Mouse (Mus musculus) midbrain, embryonic 12.5 days (tissue): ENCODE results near the gene Nolc1. TPM values are rescaled to one million over a fixed set of nuclear protein-coding genes. Genes with fewer than 3 reads are reported as not detected.

Source experiments
- ATAC-seq: fragments of 200-750 bp; cut with Nextera tagmentation; 2 replicates; pipeline ENCODE4 v1.8.0; 2017; ENCODE audit warnings: low read depth, moderate TSS enrichment, moderate library complexity; ENCODE audit not compliant: low FRiP score
- H3K27ac ChIP-seq: fragments of 300-500 bp; sonication (generic); replicated peaks from 2 replicates; pipeline ENCODE4 v1.5.1; 2016; ENCODE audit warnings: mild to moderate bottlenecking
- H3K27me3 ChIP-seq: fragments of 300-500 bp; sonication (generic); 2 replicates; pipeline ENCODE4 v1.6.1; 2016; ENCODE audit warnings: mild to moderate bottlenecking
- H3K36me3 ChIP-seq: fragments of 300-500 bp; sonication (generic); 2 replicates; pipeline ENCODE4 v1.6.1; 2016
- H3K4me1 ChIP-seq: fragments of 300-500 bp; sonication (generic); 2 replicates; pipeline ENCODE4 v1.6.1; 2016
- H3K4me2 ChIP-seq: fragments of 300-500 bp; sonication (generic); replicated peaks from 2 replicates; pipeline ENCODE4 v1.6.1; 2016; ENCODE audit warnings: mild to moderate bottlenecking, moderate library complexity
- H3K4me3 ChIP-seq: fragments of 300-500 bp; sonication (generic); 2 replicates; pipeline ENCODE4 v1.5.1; 2016; ENCODE audit warnings: mild to moderate bottlenecking
- H3K9ac ChIP-seq: fragments of 300-500 bp; sonication (generic); replicated peaks from 2 replicates; pipeline ENCODE4 v1.6.1; 2016; ENCODE audit warnings: mild to moderate bottlenecking, moderate library complexity
- H3K9me3 ChIP-seq: fragments of 300-500 bp; sonication (generic); 2 replicates; pipeline ENCODE4 v1.6.1; 2016; ENCODE audit warnings: mild to moderate bottlenecking
- WGBS: fragments of 180-500 bp; shearing (Covaris S2); methylation state at CpG from one replicate; pipeline ENCODE4 v1.1.7; 2016; 5-methylcytosine and 5-hydroxymethylcytosine counted together
- polyA plus RNA-seq: library from polyadenylated mRNA; unstranded; fragments of >200 nt; fragmentation: Nextera tagmentation; extraction: Ambion mirVana; gene quantifications from 2 replicates; pipeline ENCODE4 v1.2.1, GENCODE M21; 2016

The Nolc1 gene
- polyA plus RNA-seq, 1 experiment from 2014 or later: 103 TPM

DNA sequence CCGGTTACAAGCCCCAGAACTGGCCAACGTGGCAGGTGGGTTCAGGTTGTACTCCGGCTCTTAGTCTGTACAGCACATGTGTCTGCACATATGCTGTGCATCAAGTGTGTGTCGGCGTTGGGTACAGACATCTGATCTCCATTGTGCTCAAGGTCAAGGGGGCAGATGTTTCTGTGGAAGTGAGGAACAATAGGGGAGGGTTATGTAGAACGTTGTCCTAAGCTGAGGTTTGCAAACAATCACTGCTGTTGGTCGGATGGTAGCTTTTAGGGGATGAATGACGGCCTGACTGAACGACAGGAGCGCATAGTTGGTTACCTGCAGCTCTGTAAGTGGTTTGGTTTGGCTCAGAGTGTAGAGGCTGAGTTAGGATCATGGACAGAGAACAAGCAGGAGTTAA is 7.6 kb upstream of the Nolc1 start:
- Histone ChIP-seq H3K27me3 (no peaks in the 10 kb centered on the region), H3K9me3 (no peaks in the 10 kb centered on the region), H3K9ac (no peak overlapping the region), H3K4me1 (no peaks in the 10 kb centered on the region), H3K27ac (no peak overlapping the region), H3K4me3 (no peak overlapping the region), H3K36me3 (peaks cover 90% of the 10 kb centered on the region), H3K4me2 (no peak overlapping the region)
- 85% methylated on average over 10 of the region's 10 CpGs for WGBS
- no peak for ATAC-seq

DNA sequence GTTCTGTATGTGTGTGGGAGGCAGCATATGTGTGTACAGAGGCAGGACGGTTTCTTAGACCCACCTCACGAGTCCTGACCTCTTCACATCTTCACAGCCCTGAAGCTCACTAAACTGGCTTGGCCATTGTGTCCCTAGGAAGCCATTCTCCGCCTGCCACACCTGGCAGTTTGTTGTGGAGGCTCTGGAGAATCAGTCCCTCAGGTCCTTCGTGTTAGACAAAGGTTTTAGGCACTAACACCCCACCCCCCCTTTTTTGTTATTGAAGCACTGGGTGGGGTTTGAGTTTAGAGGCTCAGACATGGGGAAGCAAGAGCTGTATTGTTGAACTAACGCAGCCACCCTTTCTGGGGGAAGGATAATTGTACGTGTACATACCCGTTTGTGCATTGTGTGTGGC is 2.4 kb upstream of the Nolc1 start:
- H3K36me3 ChIP-seq: peaks cover 57% of the 10 kb centered on the region
- H3K4me3 ChIP-seq: no peak overlapping the region
- H3K27me3 ChIP-seq: no peaks in the 10 kb centered on the region
- WGBS: 89% methylated on average over 7 of the region's 7 CpGs
- ATAC-seq: no peak
- no peak overlapping the region for H3K4me2 ChIP-seq
- H3K9me3 ChIP-seq: no peaks in the 10 kb centered on the region
- H3K27ac ChIP-seq: no peak overlapping the region
- H3K4me1 ChIP-seq: peaks cover 15% of the 10 kb centered on the region
- no peak overlapping the region for H3K9ac ChIP-seq

DNA sequence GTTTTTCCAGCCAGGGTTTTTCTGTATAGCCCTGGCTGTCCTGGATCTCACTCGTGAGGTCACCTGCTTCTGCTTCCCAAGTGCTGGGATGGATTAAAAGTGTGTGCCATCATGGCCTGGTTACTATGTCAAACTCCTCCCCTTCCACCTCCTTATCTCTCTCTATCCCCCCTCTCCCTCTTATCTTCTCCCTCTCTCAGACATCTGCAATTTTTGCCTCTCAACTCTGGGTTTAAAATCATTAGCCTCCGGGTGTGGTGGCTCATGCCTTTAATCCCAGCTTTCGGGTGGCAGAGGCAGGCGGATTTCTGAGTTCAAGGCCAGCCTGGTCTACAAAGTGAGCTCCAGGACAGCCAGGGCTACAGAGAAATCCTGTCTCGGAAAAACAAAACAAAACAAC is 1.4 kb upstream of the Nolc1 start:
- H3K27ac ChIP-seq: no peak overlapping the region
- no peak for ATAC-seq
- H3K4me2 ChIP-seq: no peak overlapping the region
- H3K4me1 ChIP-seq: peaks cover 15% of the 10 kb centered on the region
- no peaks in the 10 kb centered on the region for H3K27me3 ChIP-seq
- no peak overlapping the region for H3K9ac ChIP-seq
- H3K36me3 ChIP-seq: peaks cover 59% of the 10 kb centered on the region
- H3K9me3 ChIP-seq: no peaks in the 10 kb centered on the region
- no peak overlapping the region for H3K4me3 ChIP-seq
- WGBS: 92% methylated on average over 5 of the region's 5 CpGs

DNA sequence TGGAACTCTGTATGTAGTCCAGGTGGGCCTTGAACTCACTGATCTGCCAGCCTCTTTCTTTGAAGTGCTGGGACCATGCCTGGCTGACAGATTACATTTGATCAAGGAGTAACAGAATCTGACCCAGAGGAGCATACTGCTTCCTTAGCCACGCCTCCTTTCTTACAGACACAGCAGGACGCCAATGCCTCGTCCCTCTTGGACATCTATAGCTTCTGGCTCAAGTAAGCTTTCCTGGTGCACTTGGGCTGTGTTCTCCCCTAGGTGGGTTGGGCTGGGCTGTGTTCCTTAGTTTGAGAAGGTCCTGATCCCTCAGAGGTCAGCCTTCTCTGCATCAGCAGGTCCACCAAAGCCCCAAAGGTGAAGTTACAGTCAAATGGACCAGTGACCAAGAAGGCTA is 2.9 kb downstream of the Nolc1 start:
- ATAC-seq: no peak
- H3K9me3 ChIP-seq: no peaks in the 10 kb centered on the region
- H3K36me3 ChIP-seq: peaks cover 66% of the 10 kb centered on the region
- H3K4me1 ChIP-seq: peaks cover 15% of the 10 kb centered on the region
- no peak overlapping the region for H3K9ac ChIP-seq
- no peak overlapping the region for H3K4me3 ChIP-seq
- WGBS: 71% methylated on average over 3 of the region's 3 CpGs
- H3K4me2 ChIP-seq: no peak overlapping the region
- no peak overlapping the region for H3K27ac ChIP-seq
- no peaks in the 10 kb centered on the region for H3K27me3 ChIP-seq

DNA sequence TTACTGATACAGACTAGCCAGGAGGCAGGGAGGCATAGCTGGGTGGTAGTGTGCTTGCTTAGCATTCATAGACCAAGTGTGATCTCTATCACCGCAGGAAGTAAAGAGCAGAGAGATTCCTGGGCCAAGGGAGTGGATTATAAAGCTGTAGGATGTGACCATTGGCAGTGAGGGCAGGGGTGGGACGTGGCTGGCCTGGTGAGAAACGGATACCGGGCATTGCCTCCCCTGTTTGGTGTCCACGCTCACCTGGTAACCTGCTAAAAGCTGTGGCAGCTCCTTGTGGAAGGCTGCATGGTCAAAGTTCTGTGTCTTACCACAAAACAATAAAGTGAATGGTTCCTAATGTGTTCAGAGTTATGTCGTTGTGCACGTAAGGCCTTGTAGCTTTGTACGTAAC is 9.5 kb downstream of the Nolc1 start:
- Histone ChIP-seq H3K4me2 (no peak overlapping the region), H3K4me1 (no peaks in the 10 kb centered on the region), H3K36me3 (peaks cover 56% of the 10 kb centered on the region), H3K27ac (no peak overlapping the region), H3K9me3 (no peaks in the 10 kb centered on the region), H3K4me3 (no peak overlapping the region), H3K27me3 (no peaks in the 10 kb centered on the region), H3K9ac (no peak overlapping the region)
- no peak for ATAC-seq
- WGBS: 95% methylated on average over 8 of the region's 8 CpGs

DNA sequence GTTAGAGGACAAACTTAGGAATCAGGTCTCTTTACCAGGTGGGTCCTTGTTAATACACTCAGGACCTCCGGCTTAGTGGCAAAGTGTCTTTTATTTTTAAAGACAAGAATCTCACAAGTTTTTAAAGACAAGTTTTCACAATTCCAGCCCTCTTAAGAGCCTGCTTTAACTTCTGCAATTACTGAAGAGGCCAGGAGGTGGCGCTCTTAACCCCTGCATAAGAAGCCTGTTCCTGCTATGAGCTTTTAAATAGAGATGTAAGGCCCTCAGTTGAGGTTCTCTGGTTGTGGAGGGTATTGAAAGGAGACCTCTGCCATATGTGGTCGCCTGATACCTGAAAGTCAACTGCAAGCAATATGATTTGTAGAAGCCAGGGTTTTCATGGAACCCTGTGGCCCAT is 10.7 kb downstream of the Nolc1 start:
- H3K36me3 ChIP-seq: peaks cover 44% of the 10 kb centered on the region
- ATAC-seq: no peak

DNA sequence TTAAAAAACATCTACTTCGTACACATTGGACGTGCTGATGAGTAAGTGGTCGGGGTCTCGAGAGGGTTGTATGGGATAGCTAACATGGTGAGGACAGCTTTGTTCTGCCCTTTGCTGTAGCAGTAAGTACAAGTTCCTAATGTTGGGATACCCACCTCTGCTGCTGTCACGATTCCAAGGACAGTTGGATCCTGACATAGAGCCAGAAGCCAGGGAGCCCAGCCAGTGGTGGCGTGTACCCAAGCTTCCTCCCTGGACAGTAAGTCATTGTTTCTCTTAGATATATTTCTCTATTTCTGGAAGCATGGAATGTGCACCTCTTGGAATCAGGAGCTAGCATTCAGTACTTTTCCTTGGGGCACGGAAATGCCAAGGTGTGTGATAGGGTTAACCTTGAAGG is 12.2 kb downstream of the Nolc1 start:
- ATAC-seq: no peak
- 87% methylated on average over 7 of the region's 7 CpGs for WGBS

More for the DNA sequence above, 10.7 kb downstream of the Nolc1 start:
- H3K9ac ChIP-seq: no peak overlapping the region
- H3K4me1 ChIP-seq: no peaks in the 10 kb centered on the region
- no peaks in the 10 kb centered on the region for H3K27me3 ChIP-seq
- no peak overlapping the region for H3K27ac ChIP-seq
- no peak overlapping the region for H3K4me2 ChIP-seq
- H3K4me3 ChIP-seq: no peak overlapping the region
- no peaks in the 10 kb centered on the region for H3K9me3 ChIP-seq
- WGBS: 63% methylated on average over 3 of the region's 3 CpGs

DNA sequence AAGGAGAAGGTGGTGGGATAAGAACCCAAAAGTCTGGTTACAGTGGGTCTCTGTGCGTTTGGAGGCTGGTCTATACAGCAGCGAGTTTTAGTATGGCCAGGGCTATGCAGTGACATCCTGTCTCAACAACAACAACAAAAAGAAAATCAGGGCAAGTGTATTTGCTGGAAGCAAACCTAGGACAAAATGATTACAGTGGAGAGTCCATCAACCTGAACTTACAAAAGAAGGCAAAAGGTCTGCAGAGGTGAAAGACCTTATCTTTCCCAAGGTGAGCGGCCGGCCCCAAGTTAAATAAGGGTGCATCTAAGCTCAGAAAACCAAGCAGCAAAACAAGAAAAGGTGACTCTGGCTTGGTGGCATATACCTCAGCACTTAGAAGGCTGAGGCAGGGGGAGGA is 16.0 kb downstream of the Nolc1 start:
- Histone ChIP-seq H3K27me3 (no peaks in the 10 kb centered on the region), H3K36me3 (no peaks in the 10 kb centered on the region), H3K4me3 (no peak overlapping the region), H3K9ac (no peak overlapping the region), H3K4me1 (no peaks in the 10 kb centered on the region), H3K4me2 (no peak overlapping the region), H3K9me3 (no peaks in the 10 kb centered on the region), H3K27ac (no peak overlapping the region)
- 95% methylated on average over 4 of the region's 4 CpGs for WGBS
- ATAC-seq: no peak

More for the DNA sequence above, 12.2 kb downstream of the Nolc1 start:
- Histone ChIP-seq H3K4me2 (no peak overlapping the region), H3K9ac (no peak overlapping the region), H3K4me3 (no peak overlapping the region), H3K27ac (no peak overlapping the region), H3K27me3 (no peaks in the 10 kb centered on the region), H3K4me1 (no peaks in the 10 kb centered on the region), H3K36me3 (peaks cover 29% of the 10 kb centered on the region), H3K9me3 (no peaks in the 10 kb centered on the region)

DNA sequence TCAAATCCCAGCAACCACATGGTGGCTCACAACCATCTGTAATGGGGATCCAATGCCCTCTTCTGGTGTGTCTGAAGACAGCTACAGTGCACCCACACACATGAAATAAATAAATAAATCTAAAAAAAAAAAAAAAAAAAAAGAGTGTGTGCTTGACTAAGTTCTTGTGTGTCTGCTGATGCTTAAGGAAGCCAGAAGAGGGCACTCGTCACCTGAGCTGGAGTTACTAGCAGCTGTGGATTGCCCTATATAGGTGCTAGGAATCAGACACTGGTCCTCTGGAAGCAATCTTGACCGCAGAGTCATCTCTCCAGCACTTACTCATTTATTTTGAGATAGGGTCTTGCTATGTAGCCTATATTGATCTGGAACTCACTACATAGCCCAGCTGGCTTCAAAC is 18.5 kb downstream of the Nolc1 start:
- no peak overlapping the region for H3K4me2 ChIP-seq
- H3K9me3 ChIP-seq: no peaks in the 10 kb centered on the region
- no peaks in the 10 kb centered on the region for H3K27me3 ChIP-seq
- no peak overlapping the region for H3K9ac ChIP-seq
- no peaks in the 10 kb centered on the region for H3K36me3 ChIP-seq
- WGBS: 93% methylated on average over 2 of the region's 2 CpGs
- ATAC-seq: no peak
- no peak overlapping the region for H3K27ac ChIP-seq
- H3K4me1 ChIP-seq: no peaks in the 10 kb centered on the region
- no peak overlapping the region for H3K4me3 ChIP-seq

DNA sequence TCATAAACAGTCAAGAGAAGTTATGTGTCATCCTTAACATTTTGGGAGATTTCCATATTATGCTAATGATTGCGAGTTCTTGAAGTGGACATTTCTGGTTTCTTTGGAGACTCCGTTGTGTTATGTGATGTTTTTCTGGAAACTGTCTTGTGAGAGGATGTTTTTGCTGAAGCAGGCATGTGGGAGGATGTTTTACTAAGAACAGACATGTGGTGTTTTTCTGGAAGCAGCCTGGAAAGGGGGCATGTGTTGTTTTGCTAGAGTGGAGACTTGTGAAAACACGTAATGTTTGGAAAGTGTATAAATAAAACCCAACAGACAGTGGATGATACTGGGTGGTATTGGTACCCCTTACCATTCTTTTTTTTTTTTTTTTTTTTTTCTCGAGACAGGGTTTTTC is 19.6 kb downstream of the Nolc1 start:
- Histone ChIP-seq H3K4me1 (no peaks in the 10 kb centered on the region), H3K4me3 (no peak overlapping the region), H3K36me3 (no peaks in the 10 kb centered on the region), H3K9ac (no peak overlapping the region), H3K9me3 (no peaks in the 10 kb centered on the region), H3K27me3 (no peaks in the 10 kb centered on the region), H3K27ac (no peak overlapping the region), H3K4me2 (no peak overlapping the region)
- WGBS: 93% methylated on average over 3 of the region's 4 CpGs
- ATAC-seq: no peak

DNA sequence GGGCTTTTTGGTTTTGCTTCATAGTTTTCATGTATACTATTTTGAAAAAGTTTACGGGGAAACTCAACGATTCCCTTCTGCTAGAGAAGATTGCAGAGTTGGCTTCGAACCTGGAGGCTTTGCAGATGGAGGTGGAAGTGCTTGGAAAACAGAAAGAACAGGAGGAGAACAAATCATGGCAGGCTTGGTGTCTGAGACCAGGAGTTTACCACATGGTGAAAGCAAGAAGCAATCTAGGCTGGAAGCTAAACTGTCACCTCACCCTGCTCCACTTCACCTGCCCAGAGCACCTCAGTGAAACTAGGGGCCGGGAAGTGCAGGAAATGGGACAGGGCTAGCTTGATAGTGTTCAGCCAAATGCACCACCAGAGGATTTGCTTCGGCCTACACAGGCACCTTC is 20.7 kb downstream of the Nolc1 start:
- no peak for ATAC-seq
- no peak overlapping the region for H3K4me3 ChIP-seq
- H3K27me3 ChIP-seq: no peaks in the 10 kb centered on the region
- no peaks in the 10 kb centered on the region for H3K4me1 ChIP-seq
- WGBS: 87% methylated on average over 5 of the region's 5 CpGs
- no peaks in the 10 kb centered on the region for H3K36me3 ChIP-seq
- no peaks in the 10 kb centered on the region for H3K9me3 ChIP-seq
- no peak overlapping the region for H3K27ac ChIP-seq
- H3K9ac ChIP-seq: no peak overlapping the region
- no peak overlapping the region for H3K4me2 ChIP-seq

DNA sequence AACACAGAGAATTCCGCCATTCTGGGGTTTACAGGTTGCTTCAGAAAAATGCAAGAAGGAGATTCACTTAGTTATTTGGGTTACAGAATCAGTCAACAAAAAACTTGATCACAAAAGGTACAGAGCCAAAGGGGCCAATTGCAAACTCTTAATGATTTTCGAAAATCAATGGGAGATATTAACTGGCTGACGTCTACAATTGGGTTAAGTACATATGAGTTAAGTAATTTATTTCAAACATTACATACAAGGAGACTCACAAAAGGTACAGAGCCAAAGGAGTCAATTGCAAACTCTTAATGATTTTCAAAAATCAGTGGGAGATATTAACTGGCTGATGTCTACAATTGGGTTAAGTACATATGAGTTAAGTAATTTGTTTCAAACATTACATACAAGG is 23.9 kb downstream of the Nolc1 start:
- no peak overlapping the region for H3K9ac ChIP-seq
- no peak overlapping the region for H3K4me2 ChIP-seq
- no peaks in the 10 kb centered on the region for H3K4me1 ChIP-seq
- no peak overlapping the region for H3K4me3 ChIP-seq
- WGBS: 95% methylated on average over 3 of the region's 3 CpGs
- no peak for ATAC-seq
- no peak overlapping the region for H3K27ac ChIP-seq
- no peaks in the 10 kb centered on the region for H3K9me3 ChIP-seq
- no peaks in the 10 kb centered on the region for H3K27me3 ChIP-seq
- H3K36me3 ChIP-seq: no peaks in the 10 kb centered on the region

DNA sequence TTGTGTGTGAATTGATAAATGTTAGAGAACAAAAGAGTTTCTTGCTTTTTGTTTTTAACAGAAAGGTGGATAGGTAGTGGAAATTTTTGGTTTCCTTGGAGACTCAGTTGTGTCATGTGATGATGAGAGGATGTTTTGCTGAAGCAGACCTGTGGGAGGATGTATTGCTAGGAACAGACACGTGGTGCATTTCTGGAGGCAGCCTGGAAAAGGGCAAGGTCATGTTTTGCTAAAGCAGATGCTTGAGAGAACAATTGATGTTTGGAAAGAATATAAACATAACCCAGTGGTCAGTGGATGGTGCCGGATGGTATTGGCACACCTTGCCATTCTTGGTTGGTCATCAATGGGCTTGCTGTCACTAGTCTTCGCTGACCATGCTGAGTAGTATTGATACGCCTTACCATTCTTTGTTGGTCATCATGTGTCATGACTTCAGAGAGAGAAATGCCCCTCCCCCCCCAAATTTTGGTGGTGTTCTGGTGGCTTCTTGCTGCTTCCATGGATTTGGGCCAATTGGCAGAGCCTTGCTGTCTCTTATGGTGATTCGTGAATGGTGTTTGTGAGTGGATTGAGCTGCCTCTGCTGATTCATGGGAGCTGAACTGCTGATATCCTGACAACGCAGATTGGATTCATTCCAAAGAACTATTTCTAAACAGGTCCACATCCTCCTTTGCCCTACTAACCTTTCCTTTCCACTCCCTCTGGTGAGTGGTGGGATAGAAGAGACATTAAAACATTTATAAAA is 27.9 kb downstream of the Nolc1 start:
- ATAC-seq: no peak
- H3K9ac ChIP-seq: no peak overlapping the region
- 93% methylated on average over 6 of the region's 6 CpGs for WGBS
- H3K4me3 ChIP-seq: no peak overlapping the region
- no peak overlapping the region for H3K27ac ChIP-seq
- no peaks in the 10 kb centered on the region for H3K27me3 ChIP-seq
- H3K4me2 ChIP-seq: no peak overlapping the region
- H3K4me1 ChIP-seq: no peaks in the 10 kb centered on the region
- H3K9me3 ChIP-seq: no peaks in the 10 kb centered on the region
- H3K36me3 ChIP-seq: no peaks in the 10 kb centered on the region
